Mouse (Mus musculus) neural tube, embryonic 13.5 days (tissue): ENCODE data around the gene Srd5a2. TPM values are rescaled to one million over a fixed set of nuclear protein-coding genes. Genes with fewer than 3 reads are reported as not detected.

Experiments used
- ATAC-seq: fragments of 200-750 bp; cut with Nextera tagmentation; 2 replicates; pipeline ENCODE4 v1.8.0; 2017; ENCODE audit warnings: low read depth, mild to moderate bottlenecking, moderate TSS enrichment, moderate library complexity
- H3K27ac ChIP-seq: fragments of 300-500 bp; sonication (generic); replicated peaks from 2 replicates; pipeline ENCODE4 v1.5.1; 2015; ENCODE audit warnings: moderate library complexity, mild to moderate bottlenecking, inconsistent platforms
- H3K27me3 ChIP-seq: fragments of 300-500 bp; sonication (generic); 2 replicates; pipeline ENCODE4 v1.6.1; 2015; ENCODE audit warnings: mild to moderate bottlenecking, inconsistent platforms
- H3K36me3 ChIP-seq: fragments of 300-500 bp; sonication (generic); 2 replicates; pipeline ENCODE4 v1.6.1; 2015; ENCODE audit warnings: mild to moderate bottlenecking, inconsistent platforms
- H3K4me1 ChIP-seq: fragments of 300-500 bp; sonication (generic); replicated peaks from 2 replicates; pipeline ENCODE4 v1.6.1; 2015; ENCODE audit warnings: inconsistent platforms
- H3K4me2 ChIP-seq: fragments of 300-500 bp; sonication (generic); 2 replicates; pipeline ENCODE4 v1.6.1; 2015; ENCODE audit warnings: inconsistent platforms, mild to moderate bottlenecking, moderate library complexity
- H3K4me3 ChIP-seq: fragments of 300-500 bp; sonication (generic); 2 replicates; pipeline ENCODE4 v1.5.1; 2015; ENCODE audit warnings: mild to moderate bottlenecking, inconsistent platforms
- H3K9ac ChIP-seq: fragments of 300-500 bp; sonication (generic); 2 replicates; pipeline ENCODE4 v1.6.1; 2015; ENCODE audit warnings: moderate library complexity, mild to moderate bottlenecking, inconsistent platforms
- H3K9me3 ChIP-seq: fragments of 300-500 bp; sonication (generic); 2 replicates; pipeline ENCODE4 v1.6.1; 2016; ENCODE audit warnings: inconsistent platforms
- WGBS: fragments of 180-500 bp; shearing (Covaris S2); methylation state at CpG from one replicate; pipeline ENCODE4 v1.1.7; 2015; 5-methylcytosine and 5-hydroxymethylcytosine counted together
- polyA plus RNA-seq: library from polyadenylated mRNA; unstranded; fragments of >200 nt; fragmentation: Nextera tagmentation; extraction: Ambion mirVana; gene quantifications from 2 replicates; pipeline ENCODE4 v1.2.1, GENCODE M21; 2015

Srd5a2 gene
- polyA plus RNA-seq, 1 experiment from 2014 or later: 0.24 TPM

GRCm38 (mm10) chr17:73972648-73973047 is 75.1 kb downstream of the Srd5a2 start:
- 91% methylated on average over 11 of the region's 11 CpGs for WGBS
- Histone ChIP-seq H3K4me3 (no peak overlapping the region), H3K27me3 (no peaks in the 10 kb centered on the region), H3K36me3 (no peaks in the 10 kb centered on the region), H3K9me3 (no peaks in the 10 kb centered on the region), H3K27ac (no peak overlapping the region), H3K4me1 (no peaks in the 10 kb centered on the region), H3K4me2 (no peak overlapping the region), H3K9ac (no peak overlapping the region)
- ATAC-seq: no peak

- Histone ChIP-seq H3K4me1 (no peaks in the 10 kb centered on the region), H3K4me2 (no peak overlapping the region), H3K27ac (no peak overlapping the region), H3K36me3 (no peaks in the 10 kb centered on the region), H3K9ac (no peak overlapping the region), H3K9me3 (no peaks in the 10 kb centered on the region), H3K4me3 (no peak overlapping the region), H3K27me3 (no peaks in the 10 kb centered on the region)
- 80% methylated on average over 4 of the region's 4 CpGs for WGBS
- no peak for ATAC-seq
These were observed 76.4 kb downstream of the Srd5a2 start for GRCm38 (mm10) chr17:73971291-73971690.

GRCm38 (mm10) chr17:73970361-73971027 is 77.2 kb downstream of the Srd5a2 start:
- H3K9ac ChIP-seq: no peak overlapping the region
- no peak overlapping the region for H3K4me3 ChIP-seq
- WGBS: 80% methylated on average over 3 of the region's 3 CpGs
- H3K27ac ChIP-seq: no peak overlapping the region
- H3K36me3 ChIP-seq: no peaks in the 10 kb centered on the region
- H3K4me1 ChIP-seq: no peaks in the 10 kb centered on the region
- no peak for ATAC-seq
- no peak overlapping the region for H3K4me2 ChIP-seq
- no peaks in the 10 kb centered on the region for H3K9me3 ChIP-seq
- H3K27me3 ChIP-seq: no peaks in the 10 kb centered on the region

Other genes starting within 250 kb of the Srd5a2 start
- 20.1 and 20.9 TPM in 2 replicates for gene Ehd3, start 243.8 kb downstream of the Srd5a2 start, polyA plus RNA-seq
- gene Xdh, start 97.7 kb downstream of the Srd5a2 start, polyA plus RNA-seq: 0.08 and 0.52 TPM in 2 replicates
- gene Memo1, start 247.6 kb upstream of the Srd5a2 start, polyA plus RNA-seq: 64.8 and 67.3 TPM in 2 replicates